Mouse (Mus musculus): ENCODE measurements around the gene Dgkh.

Dgkh gene

DNA sequence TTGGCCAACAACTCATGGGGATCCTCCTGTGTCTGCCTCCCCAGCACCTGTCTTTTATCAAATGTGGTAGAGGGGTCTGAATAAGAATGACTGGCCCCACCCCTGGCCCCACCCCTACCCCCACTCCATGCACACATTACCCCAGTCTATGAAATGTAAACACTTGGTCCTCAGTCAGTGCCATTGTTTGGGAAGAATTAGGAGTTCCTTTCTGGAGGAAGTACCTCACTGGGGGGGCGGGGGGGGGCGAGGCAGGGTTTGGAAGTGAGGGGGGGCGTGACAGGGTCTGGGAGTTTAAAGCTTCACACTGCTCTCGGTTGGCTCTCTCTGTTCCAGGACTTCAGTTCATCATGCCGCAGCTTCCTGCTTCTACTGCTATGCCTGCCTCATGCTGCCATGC, 10.5 kb downstream of the Dgkh start:
- in situ Hi-C loops (cut with MseI, MboI): no loop called here

DNA sequence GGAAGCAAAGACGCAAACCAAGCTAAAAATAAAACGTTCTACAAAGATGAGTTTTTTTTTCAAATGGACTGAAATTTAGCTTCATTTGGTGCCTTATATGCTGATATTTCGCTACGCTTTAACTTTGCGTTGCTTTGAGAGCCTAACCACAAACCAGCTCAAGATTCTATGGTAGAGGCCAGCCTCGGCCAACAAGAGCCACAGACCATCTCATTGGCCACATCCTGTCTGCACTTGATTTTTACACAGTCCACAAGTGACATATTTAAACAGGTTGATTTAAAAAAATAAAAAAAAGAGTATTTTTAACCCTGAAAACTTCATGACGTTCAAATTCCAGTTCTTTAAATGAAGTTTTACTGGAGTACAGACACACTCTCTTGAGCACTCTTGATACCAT, 16.5 kb downstream of the Dgkh start:
- in situ Hi-C loops (cut with MseI, MboI): no loop called here

DNA sequence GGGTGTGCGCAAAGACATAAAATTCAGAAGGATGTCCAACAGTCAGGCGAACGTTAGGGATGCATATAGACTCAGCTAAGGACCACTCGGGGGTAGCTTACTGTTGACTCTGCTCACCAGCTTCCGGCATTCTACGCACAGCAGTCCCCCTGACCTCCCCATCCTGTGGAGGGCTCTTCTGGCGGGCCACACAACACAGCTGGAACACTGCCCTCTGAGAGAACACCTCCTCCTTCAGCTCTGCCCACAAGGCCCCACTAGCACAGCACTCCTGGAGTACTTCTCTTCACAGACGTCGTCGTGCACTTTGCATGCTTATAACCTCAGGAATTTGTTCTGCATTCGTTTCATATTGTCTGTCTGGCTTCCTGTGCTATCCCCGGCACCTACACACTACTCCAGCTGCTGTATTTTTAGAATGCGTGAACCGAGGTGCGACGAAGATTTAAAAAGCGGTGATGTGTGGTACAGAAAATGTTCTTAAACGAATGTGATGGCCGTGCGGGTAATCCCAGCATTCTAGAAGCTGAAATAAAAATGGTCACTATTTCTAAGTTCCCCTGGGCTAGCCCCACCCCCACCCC, 19.9 kb downstream of the Dgkh start:
- in situ Hi-C loops (cut with MseI, MboI): no loop called here

DNA sequence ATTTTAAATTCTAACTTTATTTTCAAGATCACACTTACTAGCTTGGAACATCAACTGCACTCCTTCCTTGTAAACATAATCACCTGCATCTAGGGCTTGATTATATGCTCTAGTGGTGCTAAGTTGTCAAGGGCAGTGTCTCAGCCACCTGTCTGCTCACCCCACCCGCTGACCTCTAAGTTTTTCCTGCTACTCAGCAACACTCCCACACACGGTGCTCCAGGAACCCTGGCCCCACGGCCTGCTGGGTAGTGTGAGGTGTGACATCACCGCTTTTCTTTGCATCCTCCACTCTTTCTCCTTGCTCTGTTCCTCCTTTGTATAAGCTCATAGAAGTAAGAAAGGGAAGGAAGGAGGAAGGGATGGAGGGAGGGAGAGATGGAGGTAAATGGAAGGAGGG, 21.9 kb downstream of the Dgkh start:
- in situ Hi-C loops (cut with MseI, MboI): no loop called here

DNA sequence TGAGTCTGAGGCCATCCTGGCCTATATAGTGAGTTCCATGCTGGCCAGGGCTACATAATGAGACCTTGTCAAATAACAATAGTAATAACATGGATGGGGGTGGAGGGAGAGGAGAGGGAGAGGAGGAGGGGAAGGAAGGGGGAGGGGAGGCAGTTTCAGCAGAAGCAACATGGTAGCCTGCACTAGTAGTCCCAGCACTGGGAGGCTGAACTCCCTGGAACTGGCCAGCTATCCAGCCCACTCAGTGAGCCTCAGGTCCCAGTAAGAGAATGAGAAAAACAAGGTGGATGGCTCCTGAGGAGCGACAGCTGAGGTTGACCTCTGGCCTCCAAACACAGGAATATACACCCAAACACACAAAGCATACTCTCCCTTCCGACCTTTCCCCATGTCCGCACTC, 27.0 kb downstream of the Dgkh start:
- in situ Hi-C loops (cut with MseI, MboI): no loop called here

DNA sequence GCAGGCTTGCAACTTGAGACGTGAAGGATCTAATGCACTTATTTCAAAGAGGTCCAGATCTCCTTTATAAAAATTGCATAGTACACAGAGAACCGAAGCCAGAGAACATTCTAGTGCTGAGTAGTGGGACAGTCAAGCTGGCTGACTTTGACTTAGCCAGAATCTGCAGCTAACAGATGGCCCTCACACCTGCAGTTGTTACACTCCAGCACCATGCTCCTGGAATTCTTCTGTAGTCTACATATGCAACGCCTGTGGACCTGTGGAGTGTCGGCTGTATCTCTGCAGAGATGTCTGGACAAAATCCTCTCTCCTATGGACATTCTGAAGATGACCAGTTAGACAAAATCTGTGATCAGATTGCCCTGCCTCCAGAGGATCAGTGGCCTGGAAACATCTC, 28.6 kb downstream of the Dgkh start:
- in situ Hi-C loops (cut with MseI, MboI): no loop called here

DNA sequence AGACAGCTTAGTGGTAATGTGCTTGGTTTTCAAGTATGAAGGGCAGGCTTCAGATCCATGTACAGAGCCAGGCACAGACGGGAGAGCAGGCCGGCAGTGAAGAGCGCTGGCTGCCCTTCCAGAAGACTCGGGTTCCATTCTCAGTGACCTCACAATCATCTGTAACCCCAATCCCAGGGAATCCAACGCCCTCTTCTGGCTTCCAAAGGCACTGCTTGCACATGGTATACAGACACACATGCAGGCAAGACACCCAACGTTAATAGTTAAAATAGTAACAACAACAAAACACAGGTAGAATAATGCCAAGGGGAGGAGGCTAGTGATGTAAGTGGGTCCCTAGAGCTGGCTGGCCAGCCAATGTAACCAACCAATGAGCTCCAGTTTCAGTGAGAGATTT, 29.2 kb downstream of the Dgkh start:
- in situ Hi-C loops (cut with MseI, MboI): no loop called here

DNA sequence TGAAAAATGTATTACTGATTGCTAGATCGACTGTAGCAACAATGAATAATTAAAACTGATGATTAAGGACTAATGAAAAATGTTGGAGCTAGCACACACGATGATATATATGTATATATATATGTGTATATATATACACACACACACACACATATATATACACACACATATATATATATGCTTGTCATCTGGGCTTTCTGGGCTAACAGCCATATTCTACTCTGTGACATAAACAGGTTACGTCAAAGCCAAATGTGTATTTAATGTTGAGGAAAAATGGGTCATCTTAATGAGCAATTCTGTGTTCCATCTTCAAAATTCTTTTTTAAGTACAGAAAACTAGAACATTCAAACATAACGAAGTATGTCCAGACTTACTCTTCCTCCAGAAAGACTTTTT, 30.5 kb downstream of the Dgkh start:
- in situ Hi-C loops (cut with MseI, MboI): no loop called here

DNA sequence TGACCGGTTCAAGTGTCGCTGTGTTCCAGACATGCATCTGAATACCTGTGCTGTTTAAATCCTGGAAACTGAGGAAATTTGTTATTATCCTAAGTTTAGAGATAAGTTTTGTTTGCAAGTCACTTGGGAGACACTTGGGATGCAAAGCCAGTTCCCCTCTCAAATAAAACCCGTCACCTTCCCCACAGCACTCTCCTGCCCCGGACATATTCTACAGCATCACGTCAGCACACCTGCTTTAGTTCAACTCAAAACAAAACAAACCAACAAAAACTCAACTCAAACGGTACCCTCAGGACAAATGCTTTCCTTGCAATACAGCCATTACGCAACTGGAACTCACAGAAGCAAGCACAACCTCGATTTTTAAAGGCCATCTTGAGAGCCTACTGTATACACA, 31.1 kb downstream of the Dgkh start:
- in situ Hi-C loops (cut with MseI, MboI): no loop called here

DNA sequence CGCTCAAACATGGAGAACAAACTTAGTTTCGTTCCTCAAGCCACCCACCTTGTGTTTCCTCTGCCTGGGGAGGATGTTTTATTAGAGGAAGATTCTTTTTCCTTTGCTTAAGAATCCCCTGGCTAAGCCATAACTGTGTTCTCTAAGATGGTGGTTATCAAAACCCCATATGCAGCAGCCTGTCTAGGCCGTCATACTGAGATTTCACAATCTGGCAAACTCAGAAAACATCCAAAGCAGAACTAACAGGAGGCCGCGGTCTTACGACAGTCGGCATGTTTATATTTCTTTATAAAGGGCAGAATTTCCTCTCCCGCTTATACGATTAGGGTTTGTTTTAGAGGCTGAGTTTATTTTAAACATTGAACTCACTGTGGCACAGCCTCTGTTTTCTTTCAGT, 31.5 kb downstream of the Dgkh start:
- in situ Hi-C loops (cut with MseI, MboI): no loop called here

DNA sequence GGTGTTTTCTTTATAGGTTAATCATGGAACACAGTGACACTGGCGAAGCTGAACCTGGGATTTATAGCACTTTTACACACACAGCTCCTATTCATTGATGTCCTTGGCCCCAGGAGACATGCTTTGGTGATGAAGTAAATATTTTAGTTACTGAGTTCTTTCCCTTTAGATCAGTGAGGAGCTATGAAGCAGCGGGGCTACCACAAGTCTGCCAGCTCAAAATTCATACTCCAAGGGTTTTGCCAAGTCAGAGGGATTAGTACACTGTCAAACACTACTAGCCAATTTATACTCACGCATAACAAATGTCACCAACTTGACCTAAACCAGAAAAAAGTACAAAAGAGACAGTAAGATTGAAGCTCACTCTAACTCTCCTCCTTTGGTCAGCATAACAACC, 32.9 kb downstream of the Dgkh start:
- in situ Hi-C loops (cut with MseI, MboI): no loop called here

DNA sequence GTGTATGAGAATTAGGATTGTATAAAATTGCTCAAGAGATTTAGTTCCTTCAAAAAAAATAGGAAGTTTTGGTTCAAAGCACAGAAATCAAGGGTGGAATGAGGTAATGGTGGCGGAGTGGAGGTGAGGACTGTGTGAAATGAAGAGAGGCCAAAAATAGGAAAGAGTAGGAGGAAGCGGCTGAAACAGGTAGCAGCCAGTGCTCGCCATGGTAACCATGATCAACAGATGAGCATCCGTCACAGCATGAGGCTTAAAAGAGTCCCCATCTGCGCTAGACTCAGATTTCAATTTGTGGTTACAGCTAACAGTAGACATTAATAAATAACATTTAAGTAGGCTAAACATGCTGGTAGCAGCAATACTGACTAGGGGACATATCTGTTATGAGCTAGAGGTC, 33.4 kb downstream of the Dgkh start:
- in situ Hi-C loops (cut with MseI, MboI): no loop called here

DNA sequence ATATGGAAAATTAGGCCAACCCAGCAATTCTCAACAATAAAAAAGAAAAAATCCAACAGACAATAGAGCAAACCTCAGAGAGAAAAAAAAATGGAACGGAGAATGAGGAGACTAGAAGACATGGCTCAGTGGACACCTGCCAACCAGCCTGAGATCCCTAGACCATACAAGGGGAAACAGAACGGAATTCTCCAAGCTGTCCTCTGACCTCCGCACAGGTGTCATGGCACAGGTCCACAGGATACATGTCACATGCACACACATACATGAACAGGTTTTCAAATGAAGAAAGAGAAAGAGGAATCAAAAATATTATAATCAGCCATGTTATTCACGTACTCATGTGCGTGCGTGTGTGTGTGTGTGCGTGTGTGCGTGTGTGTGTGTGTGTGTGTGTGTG, 38.5 kb downstream of the Dgkh start:
- in situ Hi-C loops (cut with MseI, MboI): no loop called here

DNA sequence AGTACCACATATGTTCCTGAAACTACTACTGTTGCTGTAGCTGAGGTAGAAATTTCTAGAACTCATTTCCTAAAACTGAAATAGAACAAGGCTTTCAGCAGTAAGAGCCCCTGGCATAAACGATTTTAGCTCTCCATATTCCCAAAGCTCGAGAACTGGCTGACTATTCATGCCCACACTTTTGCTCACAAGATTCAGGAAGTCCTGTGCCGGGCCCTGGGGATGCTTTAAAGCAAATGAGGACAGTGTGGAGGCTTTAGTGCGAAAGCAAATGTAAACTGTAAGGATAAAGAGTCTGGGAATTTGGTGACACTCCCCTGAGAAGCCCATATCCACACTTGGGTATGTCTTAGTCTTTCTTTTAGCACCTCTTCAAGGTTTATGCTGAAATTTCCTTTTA, 40.0 kb downstream of the Dgkh start:
- in situ Hi-C loops (cut with MseI, MboI): no loop called here

DNA sequence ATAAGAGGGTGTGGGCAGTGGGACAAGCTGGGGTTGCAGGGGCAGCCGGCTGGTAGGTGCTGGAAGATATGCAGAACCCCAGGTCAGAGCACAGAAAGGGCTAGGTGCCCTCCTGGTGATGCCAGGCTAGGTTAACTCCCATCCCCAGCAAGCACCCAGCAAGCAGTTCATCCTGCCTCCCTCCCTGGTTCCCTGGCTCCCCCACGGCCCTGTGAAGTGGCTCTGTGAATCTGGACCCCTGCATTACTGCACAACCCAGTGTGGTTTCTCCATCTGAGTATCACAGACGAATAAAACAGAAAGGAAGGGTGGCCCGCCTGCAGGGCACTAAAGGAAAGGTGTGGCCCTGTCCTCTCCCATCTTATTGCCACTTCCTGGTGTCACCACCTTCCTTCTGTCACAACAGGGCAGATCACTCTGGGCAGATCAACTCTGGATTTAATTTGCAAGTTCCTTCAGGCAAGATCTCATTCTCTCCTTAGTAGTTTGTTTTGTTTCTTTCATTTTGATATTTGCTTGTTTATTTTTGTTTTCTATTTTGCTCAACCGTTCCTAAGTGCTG, 40.6 kb downstream of the Dgkh start:
- in situ Hi-C loops (cut with MseI, MboI): no loop called here

DNA sequence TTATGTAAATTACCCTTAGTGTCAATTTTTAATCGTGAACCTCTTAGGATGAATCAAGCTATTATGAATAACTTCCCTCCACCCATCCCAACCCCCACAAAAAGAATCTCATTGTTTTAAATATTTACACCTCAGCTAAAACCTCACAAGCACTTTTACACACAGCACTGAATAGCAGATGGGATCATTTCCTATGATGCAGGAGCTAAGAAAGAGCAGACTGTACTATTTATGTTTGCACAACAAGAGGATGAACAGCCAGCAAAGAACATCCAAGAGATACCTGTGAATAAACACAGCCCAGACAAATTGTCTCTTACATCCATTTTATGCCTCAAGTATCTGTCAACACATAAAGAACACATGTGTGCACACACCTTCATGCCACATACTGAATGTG, 41.7 kb downstream of the Dgkh start:
- in situ Hi-C loops (cut with MseI, MboI): no loop called here

DNA sequence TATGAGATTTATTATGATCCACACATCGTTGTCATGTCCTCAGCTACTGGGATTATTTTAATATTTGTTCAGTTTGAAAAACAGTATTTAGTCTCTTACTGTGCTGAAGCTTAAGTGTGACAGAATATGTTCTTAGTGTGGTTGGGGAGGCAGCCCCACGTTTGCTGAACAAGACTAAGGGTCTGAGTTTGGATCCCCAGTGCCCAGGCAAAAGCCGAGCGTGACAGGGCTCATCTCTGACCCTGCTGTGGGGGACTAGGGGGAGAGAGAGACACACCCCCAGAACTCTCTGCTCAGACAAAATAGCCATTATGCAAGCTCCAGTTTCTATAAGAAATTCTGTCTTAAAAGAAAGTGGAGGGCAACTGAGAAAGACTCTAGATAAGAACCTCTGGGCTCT, 42.2 kb downstream of the Dgkh start:
- in situ Hi-C loops (cut with MseI, MboI): no loop called here

DNA sequence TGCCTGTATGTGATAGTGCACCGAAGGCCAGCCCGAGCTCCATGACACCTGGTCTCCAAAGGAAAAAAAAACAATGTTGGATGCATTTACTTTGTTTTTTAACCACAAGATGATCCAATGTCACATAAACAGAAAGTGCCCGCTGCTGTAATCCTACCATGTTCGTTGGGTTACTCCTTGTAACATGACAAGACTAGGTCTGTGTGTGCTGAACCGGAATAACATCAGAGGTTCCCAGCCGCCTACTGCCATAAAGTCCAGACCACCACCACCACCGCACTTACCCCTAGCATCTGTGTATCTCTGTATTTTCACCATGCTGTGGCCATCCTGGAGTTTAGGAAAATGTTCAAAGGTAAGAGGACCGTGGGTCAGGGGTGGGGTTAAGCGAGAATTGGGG, 42.6 kb downstream of the Dgkh start:
- in situ Hi-C loops (cut with MseI, MboI): no loop called here

DNA sequence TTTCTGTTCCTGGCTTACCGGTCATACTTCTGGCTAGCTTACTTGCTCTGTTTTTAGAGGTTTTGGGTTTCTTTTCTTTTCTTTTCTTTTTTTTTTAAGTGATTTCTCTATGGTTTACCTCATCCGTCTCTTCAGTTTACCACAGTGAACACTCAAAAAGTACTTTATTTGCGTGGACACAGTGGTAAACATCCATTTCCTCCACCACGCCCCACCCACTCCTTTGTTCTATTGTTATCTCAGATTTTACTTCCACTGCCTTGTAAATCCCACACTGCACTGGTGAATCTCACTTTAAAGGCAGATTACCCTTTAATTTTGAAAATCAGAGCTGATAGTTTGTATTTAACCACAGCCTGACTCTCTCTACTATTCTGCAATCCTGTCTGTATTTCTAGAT, 44.9 kb downstream of the Dgkh start:
- in situ Hi-C loops (cut with MseI, MboI): no loop called here

DNA sequence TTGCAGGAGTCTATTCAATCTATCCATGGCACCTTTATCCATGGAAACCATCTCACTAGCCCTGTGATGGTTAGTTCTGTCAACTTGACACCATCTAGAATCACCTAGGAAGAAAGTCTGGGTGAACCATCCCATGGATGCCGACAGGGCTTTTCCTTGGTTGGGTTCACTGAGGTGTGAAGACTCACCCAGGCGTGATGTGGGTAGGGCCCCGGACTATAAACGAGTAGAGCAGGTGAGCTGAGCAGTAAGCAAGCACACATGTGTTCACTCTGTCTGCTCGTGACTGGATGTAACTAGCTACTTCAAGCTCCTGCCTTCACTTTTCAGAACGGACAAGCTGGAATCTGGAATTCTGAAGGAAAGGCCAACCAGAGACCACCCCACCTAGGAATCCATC, 45.9 kb downstream of the Dgkh start:
- in situ Hi-C loops (cut with MseI, MboI): no loop called here

DNA sequence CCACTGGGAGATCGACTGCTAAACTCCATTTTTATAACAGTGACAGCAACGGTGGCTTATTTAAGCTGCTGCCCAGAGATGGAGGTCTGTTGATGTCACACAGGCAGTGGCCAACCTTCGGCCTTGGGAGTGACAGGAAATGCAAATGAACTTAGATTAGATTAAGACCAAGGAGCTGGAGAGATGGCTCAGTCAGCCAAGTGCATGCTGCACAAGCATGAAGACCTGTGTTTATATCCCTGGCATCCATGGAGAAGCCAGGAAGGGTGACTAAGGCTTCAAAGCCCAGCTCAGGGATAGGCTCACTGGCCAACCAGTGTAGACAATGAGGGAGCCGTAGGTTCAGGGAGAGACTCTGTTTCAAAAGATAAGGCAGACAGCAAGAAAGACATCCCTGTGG, 48.4 kb downstream of the Dgkh start:
- in situ Hi-C loops (cut with MseI, MboI): no loop called here

DNA sequence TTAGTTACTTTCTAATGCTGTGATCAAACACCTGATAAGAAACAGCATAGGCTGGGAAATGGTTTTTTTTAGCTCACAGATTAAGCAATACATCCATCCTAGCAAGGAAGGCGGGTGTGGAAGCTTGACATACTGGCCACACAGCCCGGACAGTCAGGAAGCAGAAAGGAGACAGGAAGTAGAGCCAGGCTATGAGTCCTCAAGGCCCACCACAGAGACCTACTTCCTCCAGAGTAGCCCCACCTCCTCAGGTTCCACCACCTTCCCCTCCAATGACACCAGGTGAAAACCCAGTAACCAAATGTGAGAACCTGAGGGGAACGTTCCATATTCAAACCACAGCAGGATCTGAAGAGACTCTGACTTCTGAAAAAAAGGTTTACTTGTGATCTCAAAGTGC, 53.6 kb downstream of the Dgkh start:
- in situ Hi-C loops (cut with MseI, MboI): no loop called here

DNA sequence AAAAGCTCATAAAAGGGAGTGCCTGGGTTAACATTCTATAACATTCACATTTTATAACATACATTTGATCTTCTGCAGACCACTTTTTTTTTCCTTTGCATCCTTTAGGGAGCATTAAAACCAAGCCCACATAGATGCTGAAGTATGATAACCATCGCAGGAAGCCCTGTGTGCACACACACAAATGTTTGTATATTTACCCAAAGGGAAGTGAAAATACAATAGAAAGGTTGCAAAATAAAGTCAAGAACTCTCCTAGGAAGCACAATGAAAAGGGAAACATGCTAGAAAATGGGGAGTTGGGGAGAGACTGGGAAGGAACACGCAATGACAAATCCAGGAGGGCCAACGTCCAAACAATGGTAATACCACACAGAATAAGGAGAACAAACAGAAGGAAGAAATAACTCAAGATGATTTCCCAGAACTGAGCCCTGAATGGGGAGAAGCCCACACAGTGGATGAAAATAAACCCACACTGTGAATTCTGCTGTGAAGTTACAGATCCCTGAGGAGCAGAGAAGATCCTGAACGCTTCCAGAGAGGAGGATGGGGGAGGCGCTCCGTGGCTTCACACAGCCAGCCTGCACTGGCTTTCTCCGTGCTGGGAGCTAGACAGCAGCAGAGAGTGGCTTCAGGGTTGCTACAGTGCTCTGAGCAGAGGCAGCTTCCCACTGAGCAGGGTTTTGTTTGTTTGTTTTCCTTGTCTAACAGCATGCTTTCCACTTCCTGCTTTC, 54.6 kb downstream of the Dgkh start:
- in situ Hi-C loops (cut with MseI, MboI): no loop called here

DNA sequence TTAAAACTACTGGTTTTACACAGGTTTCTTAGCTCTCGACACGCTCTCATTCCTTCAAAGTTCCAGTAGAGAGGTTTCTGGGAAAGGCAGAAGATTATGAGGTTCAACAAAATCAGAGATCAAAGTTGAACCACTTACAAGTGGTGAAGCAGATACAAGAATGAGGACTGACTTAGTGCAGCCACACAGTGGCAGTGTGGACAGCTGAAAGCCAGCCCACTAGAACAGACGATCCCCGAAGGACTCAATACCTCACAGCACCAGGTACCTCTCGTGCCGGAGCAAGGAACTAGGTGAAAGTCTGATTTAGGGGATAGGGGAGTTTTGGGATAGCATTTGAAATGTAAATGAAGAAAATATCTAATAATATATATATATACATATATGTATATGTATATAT, 56.1 kb downstream of the Dgkh start:
- in situ Hi-C loops (cut with MseI, MboI): no loop called here

Measured in mouse trophoblast stem cell (cell line).